Mouse (Mus musculus) testis, adult 2 months (tissue): ENCODE results near the gene Npm3. TPM values are rescaled to one million over a fixed set of nuclear protein-coding genes. Genes with fewer than 3 reads are reported as not detected.

Experiments used
- H3K27ac ChIP-seq: fragments of 200-500 bp; 2 replicates; pipeline ENCODE4 v1.5.1; 2012; ENCODE audit warnings: low read depth, low read length; ENCODE audit not compliant: control insufficient read depth, insufficient read depth
- H3K27me3 ChIP-seq: fragments of 200-500 bp; 2 replicates; pipeline ENCODE4 v1.6.1; 2012; ENCODE audit warnings: mild to moderate bottlenecking, low read length, moderate library complexity; ENCODE audit not compliant: control insufficient read depth, insufficient read depth
- H3K36me3 ChIP-seq: fragments of 200-500 bp; 2 replicates; pipeline ENCODE4 v1.6.1; 2012; ENCODE audit warnings: mild to moderate bottlenecking, low read length; ENCODE audit not compliant: control insufficient read depth, insufficient read depth
- H3K4me1 ChIP-seq: fragments of 200-500 bp; 2 replicates; pipeline ENCODE4 v1.6.1; 2012; ENCODE audit warnings: low read length; ENCODE audit not compliant: control insufficient read depth, insufficient read depth
- H3K4me3 ChIP-seq: fragments of 200-500 bp; 2 replicates; pipeline ENCODE4 v1.5.1; 2012; ENCODE audit warnings: low read depth, mild to moderate bottlenecking, low read length, moderate library complexity, mixed read lengths; ENCODE audit not compliant: control insufficient read depth
- CTCF ChIP-seq: fragments of 200-500 bp; IDR thresholded peaks from 2 replicates; pipeline ENCODE4 v1.5.1; 2012; ENCODE audit warnings: low read depth, mild to moderate bottlenecking, inconsistent platforms, low read length, moderate library complexity; ENCODE audit not compliant: control insufficient read depth, insufficient read depth, insufficient replicate concordance
- POLR2A ChIP-seq: fragments of 200-500 bp; IDR thresholded peaks from 2 replicates; pipeline ENCODE4 v1.6.1; 2012; ENCODE audit warnings: low read depth, mild to moderate bottlenecking, inconsistent platforms, low read length, moderate library complexity; ENCODE audit not compliant: control insufficient read depth
- polyA plus RNA-seq: library from polyadenylated mRNA; depleted of rRNA; stranded (reverse); fragments of >200 nt; gene quantifications from 2 replicates; pipeline ENCODE4 v1.2.3, GENCODE M21; 2012; rRNA removed

The Npm3 gene
- polyA plus RNA-seq, 1 experiment = 212 TPM

DNA sequence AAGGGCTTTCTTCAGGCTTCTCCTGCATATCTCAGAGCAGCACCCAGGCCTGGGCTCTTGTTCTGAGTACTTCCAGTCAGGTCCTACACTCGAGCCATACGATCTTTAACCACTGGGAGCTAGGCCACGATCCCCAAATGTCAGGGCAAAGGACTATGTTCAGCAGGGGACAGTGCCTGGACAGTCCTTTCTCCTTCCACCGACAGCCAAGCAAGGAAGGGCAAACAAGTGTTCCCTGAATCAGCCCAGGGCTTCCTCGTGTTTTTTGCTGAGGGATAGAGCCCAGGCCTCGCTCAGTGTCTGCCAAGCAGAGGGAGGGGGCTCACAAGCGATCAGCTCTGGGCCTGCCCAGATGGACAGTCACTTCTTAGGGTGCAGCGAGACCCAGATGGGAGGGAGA is 19.3 kb downstream of the Npm3 start:
- H3K27ac ChIP-seq = no peak overlapping the region
- H3K4me3 ChIP-seq = peak overlapping the region; percentile 52
- TF ChIP-seq POLR2A = no peak
- no peak for TF ChIP-seq CTCF
- no peaks in the 10 kb centered on the region for H3K36me3 ChIP-seq
- H3K27me3 ChIP-seq = no peaks in the 10 kb centered on the region
- peaks cover 14% of the 10 kb centered on the region for H3K4me1 ChIP-seq

DNA sequence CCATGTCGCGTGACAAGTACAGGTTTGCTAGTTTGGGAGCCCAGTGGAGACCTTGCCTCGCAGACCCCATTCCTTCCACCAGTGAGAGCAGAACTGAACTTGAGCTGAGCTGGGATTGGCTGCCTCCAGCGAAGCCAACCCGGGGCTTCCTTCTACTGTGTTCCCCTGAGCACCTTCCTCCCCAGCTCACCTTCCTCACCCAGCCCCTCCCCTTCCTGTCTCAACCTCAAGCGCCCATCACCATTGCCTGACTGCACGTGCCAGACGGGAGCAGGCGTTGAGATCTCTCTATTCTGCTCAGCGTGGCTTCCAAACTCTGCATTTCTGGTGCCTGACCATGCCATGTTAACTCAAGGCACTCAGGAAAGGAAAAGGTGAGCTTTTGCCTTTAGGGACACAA is 22.2 kb downstream of the Npm3 start:
- H3K36me3 ChIP-seq = no peaks in the 10 kb centered on the region
- no peak overlapping the region for H3K4me3 ChIP-seq
- peaks cover 14% of the 10 kb centered on the region for H3K4me1 ChIP-seq
- H3K27ac ChIP-seq = no peak overlapping the region
- TF ChIP-seq POLR2A (no peak), CTCF (no peak)
- no peaks in the 10 kb centered on the region for H3K27me3 ChIP-seq

DNA sequence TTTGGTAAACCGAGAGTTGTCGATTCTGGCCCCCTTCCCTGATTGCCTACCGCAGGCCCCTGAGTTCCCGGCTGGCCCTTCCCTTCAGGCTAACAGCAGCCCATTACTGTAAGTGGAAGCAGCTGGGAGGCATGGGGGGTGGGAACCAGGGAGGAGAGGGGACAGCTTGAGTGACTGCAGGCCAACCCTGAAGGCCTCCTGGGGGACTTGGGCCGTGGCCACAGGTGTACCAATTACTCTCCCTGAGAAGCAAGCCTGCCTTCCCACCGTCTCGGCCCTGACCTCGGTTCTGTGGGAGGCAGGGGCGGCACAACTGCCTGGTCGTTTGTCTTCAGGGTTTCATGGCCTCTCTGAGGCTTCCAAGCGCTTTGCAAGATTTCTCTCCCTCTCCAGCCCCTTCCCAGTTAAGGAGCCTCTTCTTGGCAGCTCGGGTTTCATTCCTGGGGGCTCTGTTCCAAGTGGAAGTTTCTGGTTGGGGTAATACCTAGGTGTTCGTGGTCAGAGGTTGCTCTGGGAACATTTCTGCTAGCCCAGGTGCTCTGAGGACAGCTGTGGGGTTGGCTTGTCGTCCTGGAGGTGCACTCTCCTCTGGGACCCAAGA is 23.6 kb downstream of the Npm3 start:
- no peak for TF ChIP-seq POLR2A
- no peak for TF ChIP-seq CTCF
- H3K36me3 ChIP-seq = no peaks in the 10 kb centered on the region
- H3K4me3 ChIP-seq = no peak overlapping the region
- no peak overlapping the region for H3K27ac ChIP-seq
- H3K27me3 ChIP-seq = no peaks in the 10 kb centered on the region
- peaks cover 14% of the 10 kb centered on the region for H3K4me1 ChIP-seq

DNA sequence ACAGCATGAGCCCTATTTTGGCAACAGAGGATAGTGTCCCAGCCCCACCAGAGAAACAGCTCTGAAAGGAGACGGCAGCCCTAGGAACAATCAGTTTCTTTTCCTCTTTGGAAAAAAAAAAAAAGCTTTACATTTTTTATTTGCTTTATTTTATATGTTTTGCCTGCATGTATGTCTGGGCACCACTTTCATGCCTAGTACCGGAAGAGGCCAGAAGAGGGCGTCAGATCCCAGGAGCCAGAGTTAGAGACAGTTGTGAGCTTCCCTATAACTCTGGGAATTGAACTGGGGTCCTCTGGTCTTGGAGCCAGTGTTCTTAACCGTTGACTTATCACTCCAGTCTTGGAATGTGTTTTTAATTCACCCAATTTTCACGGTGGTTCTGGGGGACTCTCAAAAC is 27.2 kb downstream of the Npm3 start:
- no peaks in the 10 kb centered on the region for H3K27me3 ChIP-seq
- no peak overlapping the region for H3K4me3 ChIP-seq
- H3K36me3 ChIP-seq = no peaks in the 10 kb centered on the region
- TF ChIP-seq POLR2A (no peak), CTCF (peak; percentile 31; the same call in 1 of the 2 replicates)
- H3K4me1 ChIP-seq = peaks cover 5% of the 10 kb centered on the region
- no peak overlapping the region for H3K27ac ChIP-seq

DNA sequence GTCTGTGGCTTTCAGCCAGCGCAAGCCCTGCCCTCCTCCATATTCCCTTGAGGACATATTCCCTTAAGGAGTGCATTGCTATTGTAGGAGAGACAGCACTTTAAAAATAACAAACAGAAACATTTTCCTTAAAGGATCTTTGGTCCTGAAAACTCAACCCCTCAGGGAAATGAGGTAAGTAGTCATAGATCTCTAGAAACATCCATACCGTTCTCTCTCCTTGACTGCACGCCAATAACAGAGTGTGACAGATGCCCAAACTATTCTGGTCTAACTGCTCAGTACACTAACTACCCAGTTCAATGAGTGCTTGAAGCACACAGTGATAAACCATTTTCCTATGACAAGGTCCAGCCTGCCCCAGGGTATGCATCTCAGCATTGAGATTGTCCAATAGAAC is 31.1 kb downstream of the Npm3 start:
- Histone ChIP-seq H3K27me3 (no peaks in the 10 kb centered on the region), H3K27ac (no peak overlapping the region), H3K4me1 (no peaks in the 10 kb centered on the region), H3K4me3 (no peak overlapping the region), H3K36me3 (no peaks in the 10 kb centered on the region)
- TF ChIP-seq CTCF = no peak
- no peak for TF ChIP-seq POLR2A

DNA sequence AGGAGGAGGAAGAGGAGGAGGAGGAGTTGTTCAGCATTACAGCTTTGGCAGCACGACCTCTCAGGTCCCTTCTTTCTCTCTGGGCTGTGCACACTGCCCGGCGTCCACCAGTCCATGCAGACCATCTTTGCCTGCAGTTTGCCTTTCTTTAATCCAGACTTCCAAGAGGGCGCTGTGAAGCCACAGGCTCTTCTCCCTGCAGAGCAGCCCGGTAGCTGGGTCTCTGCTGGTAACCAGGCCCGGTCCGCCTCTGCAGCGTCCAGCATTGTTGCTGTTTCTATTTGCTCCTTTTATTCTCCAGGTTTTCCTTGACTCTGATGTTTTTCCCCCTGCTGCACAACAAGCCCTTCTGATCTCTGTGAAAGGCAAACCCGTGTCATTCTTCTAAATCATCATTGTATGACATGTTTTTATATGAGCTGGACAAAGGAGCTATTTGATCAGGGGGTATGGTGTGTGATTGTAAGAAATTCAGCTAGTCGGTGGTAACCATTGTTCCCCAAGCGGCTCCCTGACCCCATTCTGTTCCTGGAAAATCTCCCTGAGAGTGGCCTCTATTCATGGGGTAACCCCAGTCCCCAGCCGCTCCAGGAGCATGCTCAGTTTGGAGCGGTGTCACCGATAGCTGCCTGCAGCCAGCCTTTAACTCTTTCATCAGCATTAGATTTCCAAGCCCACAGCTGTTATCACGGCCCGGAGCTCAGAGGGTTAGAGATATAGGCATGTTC is 31.7 kb downstream of the Npm3 start:
- Histone ChIP-seq H3K27me3 (no peaks in the 10 kb centered on the region), H3K27ac (no peak overlapping the region), H3K36me3 (no peaks in the 10 kb centered on the region), H3K4me1 (no peaks in the 10 kb centered on the region), H3K4me3 (no peak overlapping the region)
- TF ChIP-seq CTCF (no peak), POLR2A (no peak)

DNA sequence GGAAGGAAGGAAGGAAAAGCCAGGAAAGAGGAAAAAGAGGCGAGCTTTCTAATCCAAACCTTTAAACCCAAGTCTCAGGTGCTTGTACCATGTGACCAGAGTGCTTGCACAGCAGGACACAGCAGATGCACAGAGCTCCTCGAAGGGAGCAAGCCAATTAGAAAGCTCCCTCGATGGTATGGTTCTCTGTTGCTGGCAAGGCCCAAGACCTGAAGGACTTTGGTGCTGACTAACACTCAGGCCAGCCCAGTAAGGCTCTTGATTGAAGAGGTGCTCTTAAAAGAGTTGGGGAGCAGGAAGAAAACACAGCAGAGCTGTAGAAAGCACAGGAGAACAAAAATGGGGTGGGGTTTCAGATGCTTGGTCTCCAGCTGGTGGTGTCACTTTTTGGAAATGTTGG is 40.7 kb downstream of the Npm3 start:
- Histone ChIP-seq H3K27ac (no peak overlapping the region), H3K27me3 (no peaks in the 10 kb centered on the region), H3K4me3 (no peak overlapping the region), H3K36me3 (no peaks in the 10 kb centered on the region), H3K4me1 (peaks cover 4% of the 10 kb centered on the region)
- TF ChIP-seq POLR2A (no peak), CTCF (no peak)

Other genes with a start within 250 kb of the Npm3 start
- gene Poll, start 189.1 kb downstream of the Npm3 start, polyA plus RNA-seq = 61.0 and 70.6 TPM in 2 replicates
- 21.2 and 25.0 TPM in 2 replicates for gene Gm17018, start 189.0 kb downstream of the Npm3 start, polyA plus RNA-seq
- 21.5 and 22.3 TPM in 2 replicates for gene Fbxw4, start 89.3 kb downstream of the Npm3 start, polyA plus RNA-seq
- gene Fgf8, start 6.7 kb downstream of the Npm3 start, polyA plus RNA-seq = 1.4 and 1.5 TPM in 2 replicates
- 52.2 and 56.7 TPM in 2 replicates for gene Mgea5, start 34.2 kb upstream of the Npm3 start, polyA plus RNA-seq
- 50.1 and 64.9 TPM in 2 replicates for gene Kcnip2, start 66.5 kb upstream of the Npm3 start, polyA plus RNA-seq
- 5.7 and 5.8 TPM in 2 replicates for gene Armh3, start 248.9 kb upstream of the Npm3 start, polyA plus RNA-seq